Mouse (Mus musculus): ENCODE measurements around the gene Pds5a.

Pds5a gene

GRCm38 (mm10) chr5:65561125-65561893, 136.8 kb downstream of the Pds5a start:
- peak; percentile 43 for DNase-seq

GRCm38 (mm10) chr5:65557109-65557508, 141.0 kb downstream of the Pds5a start:
- no peak for DNase-seq
